Mouse (Mus musculus): Measurements from ENCODE around the gene Ap2a2. TPM values are rescaled to one million over a fixed set of nuclear protein-coding genes. Genes with fewer than 3 reads are reported as not detected.
A peak's percentile ranks its signal among the peaks of the same experiment; 100 is the strongest.
"Not testable (repeated sequence)": the region's sequence is repeated elsewhere in the genome, so short reads cannot be mapped to it uniquely, and the experiment has no call there.

Gene Ap2a2
- polyA plus RNA-seq, 1 experiment from 2014 or later: 67.1 TPM

DNA sequence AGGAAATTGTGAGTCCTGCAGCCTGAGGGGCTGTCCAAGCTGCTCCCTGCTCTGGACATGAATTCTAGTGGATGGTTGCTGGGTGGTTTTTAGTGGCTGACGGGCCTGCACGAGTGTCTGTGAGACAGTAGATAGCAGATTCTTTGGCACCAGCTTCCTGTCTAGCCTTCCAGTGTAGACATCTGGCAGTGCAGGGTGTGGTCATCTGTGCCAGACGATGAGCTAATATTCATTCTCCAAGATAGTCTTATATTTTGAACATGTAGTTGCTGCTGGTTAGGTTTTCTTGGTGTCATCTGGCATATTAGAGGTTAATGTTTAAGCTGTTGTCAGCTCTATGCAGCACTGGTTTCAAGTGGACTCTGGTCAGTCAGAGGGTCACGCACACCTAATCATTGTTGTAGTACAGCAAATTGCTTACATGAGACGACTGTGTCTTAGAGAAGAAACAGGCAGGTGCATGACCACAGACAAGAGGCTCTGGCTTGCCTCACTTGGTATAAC lies 52.4 kb downstream of the Ap2a2 start:
- H3K27me3 ChIP-seq (ENCODE audit: control insufficient read depth, insufficient read depth, low read length): no peaks in the 10 kb centered on the region
- no peaks in the 10 kb centered on the region for H3K9me3 ChIP-seq (ENCODE audit: control insufficient read depth, low read length)
- H3K36me3 ChIP-seq (ENCODE audit: control insufficient read depth, insufficient read depth, low read length): peaks cover 6% of the 10 kb centered on the region; the same call in 1 of the 2 replicates
- H3K4me3 ChIP-seq (ENCODE audit: low read depth, low read length): no peak overlapping the region
- H3K9ac ChIP-seq (ENCODE audit: low read depth, low read length): no peak overlapping the region
- ATAC-seq (ENCODE audit: low FRiP score): no peak
- no peak for DNase-seq (ENCODE audit: low spot score)
- no peak overlapping the region for H3K27ac ChIP-seq (ENCODE audit: low read depth, low read length)
- WGBS: 89% methylated on average over 5 of the region's 5 CpGs
- no peaks in the 10 kb centered on the region for H3K4me1 ChIP-seq (replicated peaks; ENCODE audit: control insufficient read depth, insufficient read depth, low read length)
- H3K4me2 ChIP-seq (replicated peaks; ENCODE audit: low read depth, low read length): no peak overlapping the region

DNA sequence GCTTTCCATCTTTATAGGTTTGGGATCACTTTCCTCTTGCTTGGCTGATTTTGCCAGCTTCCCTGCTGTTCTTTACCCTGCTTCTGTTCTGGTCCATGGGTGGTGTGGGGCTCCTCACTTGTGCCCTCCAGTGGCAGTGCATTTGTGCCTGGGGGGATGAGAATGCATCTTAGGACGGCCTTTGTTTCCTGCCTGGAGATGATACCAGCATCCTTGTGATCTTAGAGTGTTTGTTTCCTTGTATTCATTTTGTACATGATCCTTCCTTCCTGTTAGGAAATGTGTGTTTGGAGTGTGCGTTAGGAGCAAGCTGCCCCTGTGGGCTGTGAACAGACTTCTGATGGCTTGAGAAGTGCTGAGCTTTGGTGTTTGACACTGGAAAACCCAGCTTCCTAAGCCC lies 62.2 kb downstream of the Ap2a2 start:
- Histone ChIP-seq H3K27me3 (ENCODE audit: control insufficient read depth, insufficient read depth, low read length) (no peaks in the 10 kb centered on the region), H3K27ac (ENCODE audit: low read depth, low read length) (no peak overlapping the region), H3K9ac (ENCODE audit: low read depth, low read length) (no peak overlapping the region), H3K36me3 (ENCODE audit: control insufficient read depth, insufficient read depth, low read length) (peaks cover 2% of the 10 kb centered on the region; the same call in 1 of the 2 replicates), H3K4me1 (replicated peaks; ENCODE audit: control insufficient read depth, insufficient read depth, low read length) (no peaks in the 10 kb centered on the region), H3K9me3 (ENCODE audit: control insufficient read depth, low read length) (no peaks in the 10 kb centered on the region), H3K4me2 (replicated peaks; ENCODE audit: low read depth, low read length) (no peak overlapping the region), H3K4me3 (ENCODE audit: low read depth, low read length) (no peak overlapping the region)
- ATAC-seq (ENCODE audit: low FRiP score) (no peak), DNase-seq (ENCODE audit: low spot score) (no peak)
- WGBS: 92% methylated on average over 2 of the region's 2 CpGs

DNA sequence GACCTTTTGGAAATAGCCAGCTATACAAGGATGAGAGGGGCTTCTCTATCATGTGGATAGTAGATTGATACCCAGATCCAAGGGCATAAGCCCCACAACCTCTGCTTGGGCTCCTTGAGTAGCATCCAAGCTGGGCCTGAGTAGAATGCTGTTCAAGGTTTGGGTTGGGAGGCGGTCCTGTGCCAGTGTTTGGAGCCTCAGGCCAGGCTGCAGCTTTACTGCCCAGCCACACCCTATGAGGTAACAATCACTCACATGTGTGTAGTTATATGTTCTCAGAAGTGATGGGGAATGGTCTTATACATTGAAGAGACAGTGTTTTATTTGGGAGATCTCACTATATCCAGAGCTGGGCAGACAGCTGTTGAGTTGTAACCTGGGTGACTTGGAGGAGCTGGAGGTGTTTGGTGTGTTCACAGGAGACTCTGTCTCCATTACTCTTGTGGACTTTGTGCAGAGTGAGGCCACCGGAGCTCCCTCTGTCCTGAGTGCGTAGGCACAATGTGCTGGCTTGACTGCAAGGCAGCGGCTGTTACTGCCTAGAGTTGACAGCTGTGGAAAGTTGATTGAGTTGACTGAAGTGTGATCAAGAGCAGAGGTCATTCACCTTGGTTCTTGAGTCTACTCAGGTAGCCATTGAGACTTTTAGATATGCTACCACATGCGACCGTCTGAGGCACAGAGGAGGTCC lies 63.3 kb downstream of the Ap2a2 start:
- no peaks in the 10 kb centered on the region for H3K27me3 ChIP-seq (ENCODE audit: control insufficient read depth, insufficient read depth, low read length)
- H3K9me3 ChIP-seq (ENCODE audit: control insufficient read depth, low read length): no peaks in the 10 kb centered on the region
- WGBS: 94% methylated on average over 6 of the region's 6 CpGs
- no peaks in the 10 kb centered on the region for H3K4me1 ChIP-seq (replicated peaks; ENCODE audit: control insufficient read depth, insufficient read depth, low read length)
- ATAC-seq (ENCODE audit: low FRiP score) (no peak), DNase-seq (ENCODE audit: low spot score) (no peak)
- peaks cover 2% of the 10 kb centered on the region; the same call in 1 of the 2 replicates for H3K36me3 ChIP-seq (ENCODE audit: control insufficient read depth, insufficient read depth, low read length)
- H3K4me2 ChIP-seq (replicated peaks; ENCODE audit: low read depth, low read length): no peak overlapping the region
- H3K4me3 ChIP-seq (ENCODE audit: low read depth, low read length): no peak overlapping the region
- H3K27ac ChIP-seq (ENCODE audit: low read depth, low read length): no peak overlapping the region
- no peak overlapping the region for H3K9ac ChIP-seq (ENCODE audit: low read depth, low read length)

DNA sequence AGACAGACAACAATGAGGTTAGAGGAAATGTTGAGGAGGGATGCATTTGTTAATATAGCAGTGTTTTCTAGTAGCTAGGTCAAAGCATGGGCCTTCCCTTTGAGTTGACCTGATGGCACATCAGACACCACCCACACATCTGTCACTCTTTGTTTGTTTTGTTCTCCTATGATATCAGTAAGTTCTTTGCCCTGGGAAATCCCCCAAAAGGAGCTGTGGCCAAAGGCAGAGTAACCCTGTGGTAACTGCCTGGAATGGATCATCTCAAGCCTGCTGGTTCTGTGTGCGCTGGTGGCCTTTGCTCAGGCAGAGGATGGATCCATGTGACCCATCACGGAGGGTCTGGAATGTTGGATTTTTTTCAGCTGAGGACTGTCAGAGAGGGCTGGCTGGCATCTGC lies 66.0 kb downstream of the Ap2a2 start:
- no peak overlapping the region for H3K4me2 ChIP-seq (replicated peaks; ENCODE audit: low read depth, low read length)
- H3K9me3 ChIP-seq (ENCODE audit: control insufficient read depth, low read length): no peaks in the 10 kb centered on the region
- H3K36me3 ChIP-seq (ENCODE audit: control insufficient read depth, insufficient read depth, low read length): 0 out of 2 replicates have a peak, but pooled peaks cover 2% of the 10 kb centered on the region
- H3K4me1 ChIP-seq (replicated peaks; ENCODE audit: control insufficient read depth, insufficient read depth, low read length): no peaks in the 10 kb centered on the region
- no peak overlapping the region for H3K27ac ChIP-seq (ENCODE audit: low read depth, low read length)
- no peaks in the 10 kb centered on the region for H3K27me3 ChIP-seq (ENCODE audit: control insufficient read depth, insufficient read depth, low read length)
- no peak for DNase-seq (ENCODE audit: low spot score)
- WGBS: 93% methylated on average over 2 of the region's 2 CpGs
- H3K4me3 ChIP-seq (ENCODE audit: low read depth, low read length): no peak overlapping the region
- ATAC-seq (ENCODE audit: low FRiP score): no peak
- no peak overlapping the region for H3K9ac ChIP-seq (ENCODE audit: low read depth, low read length)

DNA sequence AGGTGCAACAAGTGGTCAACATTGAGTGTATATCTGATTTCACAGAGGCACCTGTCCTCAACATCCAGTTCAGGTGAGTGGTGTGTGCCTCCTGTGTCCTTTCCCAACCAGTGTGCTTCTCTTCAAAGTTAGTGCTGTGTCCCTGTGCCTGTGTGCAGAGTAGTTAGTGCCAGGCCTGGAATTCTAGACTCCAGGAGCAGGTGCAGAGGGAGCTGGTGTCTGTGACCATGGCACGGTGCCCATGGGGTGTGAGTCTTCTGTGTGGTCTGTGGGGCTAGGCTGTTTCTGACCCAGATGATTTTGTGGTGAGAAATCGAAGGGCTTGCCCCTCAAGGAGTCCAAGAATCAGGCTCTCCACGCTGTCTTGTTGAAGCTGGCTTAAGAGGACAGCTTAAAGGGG lies 67.3 kb downstream of the Ap2a2 start:
- Histone ChIP-seq H3K4me1 (replicated peaks; ENCODE audit: control insufficient read depth, insufficient read depth, low read length) (no peaks in the 10 kb centered on the region), H3K27ac (ENCODE audit: low read depth, low read length) (no peak overlapping the region), H3K9ac (ENCODE audit: low read depth, low read length) (no peak overlapping the region), H3K4me3 (ENCODE audit: low read depth, low read length) (no peak overlapping the region), H3K9me3 (ENCODE audit: control insufficient read depth, low read length) (no peaks in the 10 kb centered on the region), H3K27me3 (ENCODE audit: control insufficient read depth, insufficient read depth, low read length) (no peaks in the 10 kb centered on the region), H3K36me3 (ENCODE audit: control insufficient read depth, insufficient read depth, low read length) (0 out of 2 replicates have a peak, but pooled peaks cover 2% of the 10 kb centered on the region), H3K4me2 (replicated peaks; ENCODE audit: low read depth, low read length) (no peak overlapping the region)
- DNase-seq (ENCODE audit: low spot score) (no peak), ATAC-seq (ENCODE audit: low FRiP score) (no peak)
- WGBS: 94% methylated on average over 3 of the region's 3 CpGs

DNA sequence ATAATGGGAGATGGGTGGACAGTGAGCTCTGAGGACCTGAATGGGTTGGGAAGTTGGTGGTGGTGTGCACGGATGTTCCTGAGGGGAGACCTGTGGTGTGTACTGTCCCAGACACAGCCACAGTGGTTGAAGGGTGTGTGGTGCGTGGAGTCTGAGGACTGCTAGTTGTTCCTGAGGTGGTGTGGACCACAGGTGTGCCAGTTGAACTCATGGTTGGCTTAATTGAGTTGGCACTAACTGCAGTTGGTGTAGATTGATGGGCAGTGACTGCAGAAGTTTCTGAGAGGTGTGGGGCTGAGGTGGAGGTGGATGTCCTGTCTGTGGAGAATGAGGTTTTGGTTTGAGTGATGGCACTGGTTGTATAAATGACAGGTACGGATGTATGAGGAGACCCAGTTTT lies 76.1 kb downstream of the Ap2a2 start:
- 98% methylated on average over 1 of the region's 3 CpGs for WGBS
- not testable (repeated sequence) for H3K4me2 ChIP-seq (replicated peaks; ENCODE audit: low read depth, low read length); H3K27me3 ChIP-seq (ENCODE audit: control insufficient read depth, insufficient read depth, low read length); DNase-seq (ENCODE audit: low spot score); H3K4me1 ChIP-seq (replicated peaks; ENCODE audit: control insufficient read depth, insufficient read depth, low read length); H3K4me3 ChIP-seq (ENCODE audit: low read depth, low read length); H3K9me3 ChIP-seq (ENCODE audit: control insufficient read depth, low read length); H3K36me3 ChIP-seq (ENCODE audit: control insufficient read depth, insufficient read depth, low read length); H3K9ac ChIP-seq (ENCODE audit: low read depth, low read length); H3K27ac ChIP-seq (ENCODE audit: low read depth, low read length)
- peak; percentile 43; the same call in 1 of the 2 replicates for ATAC-seq (ENCODE audit: low FRiP score)

DNA sequence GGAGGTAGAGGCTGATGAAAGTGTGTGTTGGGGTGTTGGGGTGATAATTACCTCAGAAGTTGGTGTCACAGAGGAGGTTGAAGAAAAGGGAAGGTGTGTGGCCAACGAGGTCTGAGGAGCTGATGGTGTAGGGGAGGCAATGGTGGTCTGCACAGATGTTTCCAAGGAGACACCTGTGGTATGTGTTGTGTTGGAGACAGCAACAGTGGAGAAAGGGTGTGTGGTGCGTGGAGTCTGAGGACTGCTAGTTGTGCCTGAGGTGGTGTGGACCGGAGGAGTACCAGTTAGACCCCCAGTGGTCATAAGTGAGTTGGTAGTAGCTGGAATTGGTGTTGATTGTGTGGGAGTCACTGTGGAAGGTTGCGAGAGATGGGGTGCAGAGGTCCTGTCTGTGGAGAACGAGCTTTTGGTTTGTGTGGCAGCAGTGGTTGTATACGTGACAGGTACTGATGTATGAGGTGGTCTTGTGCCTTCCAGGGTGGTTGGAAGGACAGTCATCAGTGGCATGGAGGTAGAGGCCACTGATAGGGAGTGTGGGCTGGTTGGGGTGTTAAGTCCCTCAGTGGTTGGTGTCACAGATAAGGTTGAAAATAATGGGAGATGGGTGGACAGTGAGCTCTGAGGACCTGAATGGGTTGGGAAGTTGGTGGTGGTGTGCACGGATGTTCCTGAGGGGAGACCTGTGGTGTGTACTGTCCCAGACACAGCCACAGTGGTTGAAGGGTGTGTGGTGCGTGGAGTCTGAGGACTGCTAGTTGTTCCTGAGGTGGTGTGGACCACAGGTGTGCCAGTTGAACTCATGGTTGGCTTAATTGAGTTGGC lies 76.8 kb downstream of the Ap2a2 start:
- H3K36me3 ChIP-seq (ENCODE audit: control insufficient read depth, insufficient read depth, low read length); H3K4me1 ChIP-seq (replicated peaks; ENCODE audit: control insufficient read depth, insufficient read depth, low read length); DNase-seq (ENCODE audit: low spot score); H3K4me2 ChIP-seq (replicated peaks; ENCODE audit: low read depth, low read length); H3K4me3 ChIP-seq (ENCODE audit: low read depth, low read length); H3K27me3 ChIP-seq (ENCODE audit: control insufficient read depth, insufficient read depth, low read length); H3K9ac ChIP-seq (ENCODE audit: low read depth, low read length); H3K27ac ChIP-seq (ENCODE audit: low read depth, low read length); H3K9me3 ChIP-seq (ENCODE audit: control insufficient read depth, low read length): not testable (repeated sequence)
- peak; percentile 75 for ATAC-seq (ENCODE audit: low FRiP score)
- WGBS: 92% methylated on average over 5 of the region's 8 CpGs

DNA sequence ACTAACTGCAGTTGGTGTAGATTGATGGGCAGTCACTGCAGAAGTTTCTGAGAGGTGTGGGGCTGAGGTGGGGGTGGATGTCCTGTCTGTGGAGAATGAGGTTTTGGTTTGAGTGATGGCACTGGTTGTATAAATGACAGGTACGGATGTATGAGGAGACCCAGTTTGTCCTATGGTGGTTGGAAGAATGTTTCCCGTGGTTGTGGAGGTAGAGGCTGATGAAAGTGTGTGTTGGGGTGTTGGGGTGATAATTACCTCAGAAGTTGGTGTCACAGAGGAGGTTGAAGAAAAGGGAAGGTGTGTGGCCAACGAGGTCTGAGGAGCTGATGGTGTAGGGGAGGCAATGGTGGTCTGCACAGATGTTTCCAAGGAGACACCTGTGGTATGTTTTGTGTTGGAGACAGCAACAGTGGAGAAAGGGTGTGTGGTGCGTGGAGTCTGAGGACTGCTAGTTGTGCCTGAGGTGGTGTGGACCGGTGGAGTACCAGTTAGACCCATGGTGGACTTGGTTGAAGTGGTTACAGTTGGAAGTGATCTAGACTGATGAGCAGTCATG lies 77.4 kb downstream of the Ap2a2 start:
- peak; percentile 63 for ATAC-seq (ENCODE audit: low FRiP score)
- not testable (repeated sequence) for H3K36me3 ChIP-seq (ENCODE audit: control insufficient read depth, insufficient read depth, low read length)
- WGBS: 86% methylated on average over 5 of the region's 5 CpGs

More for the DNA sequence above, 77.4 kb downstream of the Ap2a2 start:
- not testable (repeated sequence) for H3K4me2 ChIP-seq (replicated peaks; ENCODE audit: low read depth, low read length); H3K4me1 ChIP-seq (replicated peaks; ENCODE audit: control insufficient read depth, insufficient read depth, low read length); H3K27ac ChIP-seq (ENCODE audit: low read depth, low read length); H3K4me3 ChIP-seq (ENCODE audit: low read depth, low read length); H3K27me3 ChIP-seq (ENCODE audit: control insufficient read depth, insufficient read depth, low read length); DNase-seq (ENCODE audit: low spot score); H3K9me3 ChIP-seq (ENCODE audit: control insufficient read depth, low read length); H3K9ac ChIP-seq (ENCODE audit: low read depth, low read length)

Measured in hindbrain, embryonic 11.5 days (tissue).